Mouse (Mus musculus) ES-E14 (cell line): ENCODE data around the gene Trim63. TPM values are rescaled to one million over a fixed set of nuclear protein-coding genes. Genes with fewer than 3 reads are reported as not detected.
A peak's percentile ranks its signal among the peaks of the same experiment; 100 is the strongest.

Source experiments
- DNase-seq: peaks from one replicate; pipeline ENCODE4 v3.0.0-alpha.2; 2013; ENCODE audit warnings: low read depth, low spot score
- H3K27ac ChIP-seq: 2 replicates; pipeline ENCODE4 v1.5.1; 2012; ENCODE audit warnings: low read depth, mild to moderate bottlenecking, low read length, moderate library complexity, mixed read lengths; ENCODE audit not compliant: poor library complexity, insufficient read depth, severe bottlenecking
- H3K36me3 ChIP-seq: 2 replicates; pipeline ENCODE4 v1.6.1; 2012; ENCODE audit warnings: mild to moderate bottlenecking, low read length, moderate library complexity, mixed read lengths; ENCODE audit not compliant: control insufficient read depth, poor library complexity, insufficient read depth, severe bottlenecking
- H3K4me1 ChIP-seq, 2 experiments: fragments of 150-350 bp in 1 of 2; sonication (generic) in 1 of 2; 2 replicates each; pipeline ENCODE4 v1.6.1; 2012; ENCODE audit warnings: low read length in 2 of 2, mild to moderate bottlenecking in 1 of 2, mixed read lengths in 1 of 2; ENCODE audit not compliant: control insufficient read depth in 2 of 2, insufficient read depth in 2 of 2, poor library complexity in 1 of 2
- H3K4me3 ChIP-seq, 2 experiments: fragments of 150-350 bp in 1 of 2; sonication (generic) in 1 of 2; 2 replicates each; pipeline ENCODE4 v1.5.1; 2012; ENCODE audit warnings: low read length in 2 of 2, low read depth in 1 of 2, mild to moderate bottlenecking in 1 of 2, mixed read lengths in 1 of 2; ENCODE audit not compliant: insufficient read depth in 1 of 2, poor library complexity in 1 of 2, severe bottlenecking in 1 of 2
- H3K9ac ChIP-seq: 2 replicates; pipeline ENCODE4 v1.6.1; 2012; ENCODE audit warnings: low read depth, mild to moderate bottlenecking, low read length, mixed read lengths; ENCODE audit not compliant: poor library complexity, insufficient read depth, severe bottlenecking
- H3K9me3 ChIP-seq: fragments of 150-350 bp; sonication (generic); 2 replicates; pipeline ENCODE4 v1.6.1; 2012; ENCODE audit warnings: low read depth, mild to moderate bottlenecking, low read length; ENCODE audit not compliant: control insufficient read depth, insufficient read depth
- CHD2 ChIP-seq: IDR thresholded peaks from 2 replicates; pipeline ENCODE4 v1.6.1; 2014; ENCODE audit warnings: mild to moderate bottlenecking, low read depth, low read length, inconsistent platforms
- HCFC1 ChIP-seq: IDR thresholded peaks from 2 replicates; pipeline ENCODE4 v1.6.1; 2012; ENCODE audit warnings: low read length, inconsistent platforms, borderline replicate concordance; ENCODE audit not compliant: insufficient read depth
- MAFK ChIP-seq: IDR thresholded peaks from 2 replicates; pipeline ENCODE4 v1.6.1; 2014; ENCODE audit warnings: mild to moderate bottlenecking, low read depth, low read length, inconsistent platforms; ENCODE audit not compliant: insufficient read depth
- ZC3H11A ChIP-seq: IDR thresholded peaks from 2 replicates; pipeline ENCODE4 v1.6.1; 2012; ENCODE audit warnings: low read depth, mild to moderate bottlenecking, inconsistent platforms, low read length, borderline replicate concordance
- ZNF384 ChIP-seq: IDR thresholded peaks from 2 replicates; pipeline ENCODE4 v1.6.1; 2012; ENCODE audit warnings: low read depth, low read length, inconsistent platforms
- in situ Hi-C, 2 experiments: fragments of 600-800 bp; cut with MboI; formaldehyde crosslinking; loops; one replicate each; pipeline ENCODE4 v1.15.1; 2025; ENCODE audit warnings: low sequenced_read_pairs in 2 of 2, inconsistent platforms in 1 of 2; ENCODE audit not compliant: unreplicated experiment in 2 of 2
- total RNA-seq: library from RNA; depleted of rRNA; stranded (reverse); fragments of 300-350 nt; gene quantifications from 2 replicates; pipeline ENCODE4 v1.2.3, GENCODE M21; 2012

The Trim63 gene
- total RNA-seq, 1 experiment = 3.5 TPM

DNA sequence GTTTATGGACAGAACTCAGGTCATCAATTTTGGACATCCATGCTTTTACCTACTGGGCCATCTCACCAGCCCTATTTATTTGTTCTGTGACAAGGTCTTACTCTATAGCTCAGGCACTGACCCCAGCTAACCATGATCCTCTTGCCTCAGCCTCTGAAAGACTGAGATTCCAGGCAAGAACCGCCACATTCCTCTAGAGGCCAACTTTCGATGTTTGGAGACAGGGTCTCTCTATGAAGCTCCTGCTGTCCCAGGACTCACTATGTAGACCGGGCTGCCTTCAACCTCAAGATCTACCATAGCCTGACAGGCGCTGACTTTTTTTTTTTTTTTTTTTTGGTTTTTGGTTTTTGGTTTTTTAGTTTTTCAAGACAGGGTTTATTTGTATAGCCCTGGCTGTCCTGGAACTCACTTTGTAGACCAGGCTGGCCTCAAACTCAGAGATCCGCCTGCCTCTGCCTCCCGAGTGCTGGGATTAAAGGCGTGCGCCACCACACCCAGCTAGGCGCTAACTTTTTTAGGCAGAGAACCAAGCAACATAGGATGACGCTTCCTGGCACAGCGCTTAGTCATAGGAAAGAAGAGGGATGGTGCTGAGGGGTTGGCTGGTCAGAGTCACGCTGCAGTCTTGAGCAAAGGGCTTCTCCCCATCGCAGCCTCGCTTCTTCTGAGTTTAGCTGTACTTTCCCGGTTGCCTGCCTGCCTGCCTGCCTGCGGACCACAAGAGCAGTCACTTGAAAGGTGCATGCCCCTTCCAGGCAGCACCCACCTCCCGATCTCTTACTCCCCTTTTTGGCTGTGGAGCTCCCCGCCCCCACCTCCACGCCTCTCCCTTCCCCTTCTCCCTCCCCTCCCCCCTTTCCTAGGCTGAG is 16.1 kb upstream of the Trim63 start:
- Histone ChIP-seq H3K4me1 (peaks cover 0 to 15% of the 10 kb centered on the region in 2 experiments; a peak in 1 of 4 replicates), H3K27ac (no peak overlapping the region), H3K4me3 (peak overlapping the region; percentile 19 to 22; a peak in 2 of 4 replicates), H3K9me3 (no peaks in the 10 kb centered on the region), H3K9ac (no peak overlapping the region), H3K36me3 (no peaks in the 10 kb centered on the region)
- no peak for DNase-seq
- in situ Hi-C loops = no loop called here
- TF ChIP-seq HCFC1 (no peak), CHD2 (no peak), MAFK (no peak), ZC3H11A (no peak), ZNF384 (0 out of 2 replicates have a peak, but pooled peaks have one; percentile 4)

DNA sequence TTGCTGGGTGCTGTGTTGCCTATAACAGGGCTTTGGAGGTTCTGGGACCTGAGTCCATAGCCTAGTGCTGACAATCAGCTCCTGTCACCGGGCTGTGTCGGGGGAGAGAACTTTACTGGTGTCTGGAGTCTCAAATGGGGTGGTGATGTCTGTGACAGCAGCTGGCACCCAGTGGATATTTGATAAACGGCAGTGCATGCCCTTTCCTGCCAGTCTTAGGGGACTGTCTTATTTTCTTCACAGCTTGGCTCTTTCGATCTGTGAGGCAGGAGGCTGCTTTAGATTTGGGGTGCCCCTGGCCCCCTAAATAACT is 15.5 kb upstream of the Trim63 start:
- H3K36me3 ChIP-seq = no peaks in the 10 kb centered on the region
- TF ChIP-seq ZC3H11A = no peak
- TF ChIP-seq MAFK = no peak
- TF ChIP-seq CHD2 = no peak
- TF ChIP-seq ZNF384 = no peak
- no peak for TF ChIP-seq HCFC1
- no peak for DNase-seq
- H3K27ac ChIP-seq = no peak overlapping the region
- no peaks in the 10 kb centered on the region for H3K9me3 ChIP-seq
- peaks cover 0 to 15% of the 10 kb centered on the region in 2 experiments; a peak in 1 of 4 replicates for H3K4me1 ChIP-seq
- H3K4me3 ChIP-seq = no peak overlapping the region
- in situ Hi-C loops = no loop called here
- H3K9ac ChIP-seq = no peak overlapping the region

DNA sequence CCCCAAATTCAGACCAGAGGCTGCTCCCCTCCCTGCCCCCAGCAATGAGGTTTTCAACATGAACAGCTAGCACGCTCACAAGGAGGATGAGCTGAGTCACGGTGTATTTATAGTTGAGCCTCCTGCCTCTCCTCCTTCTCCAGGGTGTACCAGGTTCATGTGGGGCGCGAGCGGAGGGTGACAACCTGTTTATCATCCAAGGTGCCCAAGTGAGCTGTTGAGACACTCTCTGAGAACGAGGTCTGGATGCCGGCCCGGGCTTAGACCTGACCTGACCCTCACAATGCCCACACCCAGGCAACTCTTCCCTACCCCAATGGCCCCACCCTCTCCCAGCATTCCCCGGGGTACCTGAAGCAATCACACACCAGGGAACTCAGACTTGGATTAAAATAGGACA is 14.6 kb upstream of the Trim63 start:
- in situ Hi-C loops = no loop called here
- no peak for DNase-seq
- Histone ChIP-seq H3K4me3 (peak overlapping the region; percentile 21 to 60; a peak in 3 of 4 replicates), H3K4me1 (peaks cover 0 to 15% of the 10 kb centered on the region in 2 experiments; a peak in 1 of 4 replicates), H3K36me3 (no peaks in the 10 kb centered on the region), H3K9ac (no peak overlapping the region; the same call in 1 of the 2 replicates), H3K27ac (no peak overlapping the region), H3K9me3 (no peaks in the 10 kb centered on the region)
- TF ChIP-seq ZC3H11A = no peak
- no peak for TF ChIP-seq HCFC1
- no peak for TF ChIP-seq MAFK
- no peak for TF ChIP-seq CHD2
- no peak for TF ChIP-seq ZNF384

DNA sequence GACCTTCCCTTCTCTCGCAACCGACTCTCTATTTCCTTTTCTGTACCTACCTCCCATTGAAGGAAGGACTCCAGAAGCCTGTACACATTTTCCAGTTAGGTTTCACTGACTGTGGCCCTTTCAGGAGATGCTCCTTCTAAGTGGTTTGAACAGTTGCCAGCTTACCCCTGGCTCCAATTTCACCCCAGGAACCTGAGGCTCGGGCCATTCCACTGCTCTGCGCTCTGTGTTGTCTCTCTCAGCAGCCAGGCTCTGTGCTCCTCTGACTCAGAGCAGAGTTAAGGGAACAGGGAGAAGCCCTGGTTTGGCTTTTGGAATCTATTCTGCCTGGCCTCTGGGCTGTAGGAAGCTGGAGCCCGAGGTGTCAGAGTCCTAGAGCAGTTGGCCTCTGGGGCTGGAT is 12.8 kb upstream of the Trim63 start:
- no peaks in the 10 kb centered on the region for H3K9me3 ChIP-seq
- H3K4me1 ChIP-seq = peaks cover under 1 to 15% of the 10 kb centered on the region in 2 experiments; a peak in 1 of 4 replicates
- no peak for DNase-seq
- H3K9ac ChIP-seq = peak overlapping the region; percentile 58; the same call in 1 of the 2 replicates
- in situ Hi-C loops = no loop called here
- H3K4me3 ChIP-seq = no peak overlapping the region
- H3K36me3 ChIP-seq = no peaks in the 10 kb centered on the region
- TF ChIP-seq CHD2 = no peak
- no peak for TF ChIP-seq HCFC1
- TF ChIP-seq ZC3H11A = no peak
- no peak for TF ChIP-seq MAFK
- TF ChIP-seq ZNF384 = no peak
- no peak overlapping the region for H3K27ac ChIP-seq
